Mouse (Mus musculus) stomach, embryonic 14.5 days (tissue): Measurements from ENCODE around the gene Aunip. TPM values are rescaled to one million over a fixed set of nuclear protein-coding genes. Genes with fewer than 3 reads are reported as not detected.
"Not testable (repeated sequence)": the region's sequence is repeated elsewhere in the genome, so short reads cannot be mapped to it uniquely, and the experiment has no call there.

Experiments used
- ATAC-seq: fragments of 200-750 bp; cut with Nextera tagmentation; 2 replicates; pipeline ENCODE4 v1.8.0; 2017; ENCODE audit warnings: low read depth, moderate TSS enrichment; ENCODE audit not compliant: insufficient number of reproducible peaks, insufficient read depth, low FRiP score
- H3K27ac ChIP-seq: fragments of 300-500 bp; sonication (generic); 2 replicates; pipeline ENCODE4 v1.5.1; 2014; ENCODE audit warnings: mild to moderate bottlenecking, low read length, moderate library complexity, mixed read lengths
- H3K27me3 ChIP-seq: fragments of 300-500 bp; sonication (generic); 2 replicates; pipeline ENCODE4 v1.6.1; 2014; ENCODE audit warnings: low read length, control low read depth, mixed read lengths; ENCODE audit not compliant: control insufficient read depth, insufficient read depth
- H3K36me3 ChIP-seq: fragments of 300-500 bp; sonication (generic); 2 replicates; pipeline ENCODE4 v1.6.1; 2014; ENCODE audit warnings: mild to moderate bottlenecking, control low read depth, low read length, moderate library complexity, mixed read lengths; ENCODE audit not compliant: control insufficient read depth, insufficient read depth
- H3K4me1 ChIP-seq: fragments of 300-500 bp; sonication (generic); 2 replicates; pipeline ENCODE4 v1.6.1; 2014; ENCODE audit warnings: low read length, control low read depth, mixed read lengths; ENCODE audit not compliant: control insufficient read depth, insufficient read depth
- H3K4me2 ChIP-seq: fragments of 300-500 bp; sonication (generic); replicated peaks from 2 replicates; pipeline ENCODE4 v1.6.1; 2014; ENCODE audit warnings: low read depth, low read length, control low read depth
- H3K4me3 ChIP-seq: fragments of 300-500 bp; sonication (generic); 2 replicates; pipeline ENCODE4 v1.5.1; 2014; ENCODE audit warnings: low read depth, low read length, control low read depth
- H3K9ac ChIP-seq: fragments of 300-500 bp; sonication (generic); replicated peaks from 2 replicates; pipeline ENCODE4 v1.6.1; 2014; ENCODE audit warnings: low read depth, mild to moderate bottlenecking, control low read depth, low read length, moderate library complexity, mixed read lengths
- H3K9me3 ChIP-seq: fragments of 300-500 bp; sonication (generic); 2 replicates; pipeline ENCODE4 v1.6.1; 2016; ENCODE audit warnings: low read depth, low read length, control low read depth; ENCODE audit not compliant: control insufficient read depth
- WGBS: fragments of 180-500 bp; shearing (Covaris S2); extraction: QIAGEN DNeasy Blood & Tissue Kit; methylation state at CpG from one replicate; pipeline ENCODE4 v1.1.7; 2014; 5-methylcytosine and 5-hydroxymethylcytosine counted together
- polyA plus RNA-seq: library from polyadenylated mRNA; unstranded; fragments of >200 nt; fragmentation: Nextera tagmentation; extraction: Ambion mirVana; gene quantifications from 2 replicates; pipeline ENCODE4 v1.2.1, GENCODE M21; 2014

The Aunip gene
- polyA plus RNA-seq, 1 experiment from 2014 or later, result 4.6 TPM

DNA sequence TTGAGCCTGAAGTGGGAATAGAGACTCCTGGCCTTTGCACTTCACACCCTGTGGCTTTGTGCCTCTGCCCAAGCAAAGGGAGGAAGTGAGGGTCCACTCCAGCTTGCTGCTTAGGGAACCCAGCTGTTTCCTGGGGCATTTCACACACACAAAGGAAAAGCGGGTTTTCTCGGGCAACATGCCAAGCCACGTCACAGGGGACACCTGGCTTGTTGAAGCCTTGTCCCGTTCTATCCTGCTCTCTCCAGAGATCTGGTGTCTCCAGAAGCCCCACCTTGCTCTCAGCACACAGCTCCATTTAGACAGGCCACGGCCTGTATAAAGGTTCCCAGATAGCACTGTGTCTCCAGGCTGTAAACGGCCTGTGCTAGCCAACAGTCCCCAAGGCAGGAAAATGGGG is 19.1 kb upstream of the Aunip start:
- Histone ChIP-seq H3K36me3 (no peaks in the 10 kb centered on the region), H3K27me3 (no peaks in the 10 kb centered on the region), H3K4me2 (no peak overlapping the region), H3K27ac (no peak overlapping the region), H3K4me1 (no peaks in the 10 kb centered on the region; the same call in 1 of the 2 replicates), H3K9ac (no peak overlapping the region), H3K9me3 (no peaks in the 10 kb centered on the region), H3K4me3 (no peak overlapping the region)
- WGBS, result 60% methylated on average over 6 of the region's 6 CpGs
- ATAC-seq, result 0 out of 2 replicates have a peak, but pooled peaks have one; percentile 5

DNA sequence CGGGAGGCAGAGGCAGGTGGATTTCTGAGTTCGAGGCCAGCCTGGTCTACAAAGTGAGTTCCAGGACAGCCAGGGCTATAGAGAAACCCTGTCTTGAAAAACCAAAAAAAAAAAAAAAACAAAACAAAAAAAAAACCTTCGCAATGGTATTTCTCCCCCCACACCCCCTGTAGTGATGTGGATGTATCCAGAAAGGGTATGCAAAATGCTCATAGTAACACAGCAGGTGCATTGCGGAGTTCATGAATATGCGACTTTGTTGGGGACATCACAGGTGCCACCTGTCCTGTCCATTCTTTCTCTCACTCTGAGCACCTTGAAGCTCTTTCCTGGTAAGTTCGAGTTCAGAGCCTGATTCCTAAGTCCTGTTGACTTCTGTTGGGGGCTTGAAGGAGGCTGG is 16.6 kb upstream of the Aunip start:
- not testable (repeated sequence) for ATAC-seq, H3K27ac ChIP-seq, H3K9ac ChIP-seq, H3K36me3 ChIP-seq, H3K9me3 ChIP-seq, H3K27me3 ChIP-seq, H3K4me2 ChIP-seq, H3K4me3 ChIP-seq
- WGBS, result 88% methylated on average over 6 of the region's 6 CpGs
- peaks cover 14% of the 10 kb centered on the region; the same call in 1 of the 2 replicates for H3K4me1 ChIP-seq

DNA sequence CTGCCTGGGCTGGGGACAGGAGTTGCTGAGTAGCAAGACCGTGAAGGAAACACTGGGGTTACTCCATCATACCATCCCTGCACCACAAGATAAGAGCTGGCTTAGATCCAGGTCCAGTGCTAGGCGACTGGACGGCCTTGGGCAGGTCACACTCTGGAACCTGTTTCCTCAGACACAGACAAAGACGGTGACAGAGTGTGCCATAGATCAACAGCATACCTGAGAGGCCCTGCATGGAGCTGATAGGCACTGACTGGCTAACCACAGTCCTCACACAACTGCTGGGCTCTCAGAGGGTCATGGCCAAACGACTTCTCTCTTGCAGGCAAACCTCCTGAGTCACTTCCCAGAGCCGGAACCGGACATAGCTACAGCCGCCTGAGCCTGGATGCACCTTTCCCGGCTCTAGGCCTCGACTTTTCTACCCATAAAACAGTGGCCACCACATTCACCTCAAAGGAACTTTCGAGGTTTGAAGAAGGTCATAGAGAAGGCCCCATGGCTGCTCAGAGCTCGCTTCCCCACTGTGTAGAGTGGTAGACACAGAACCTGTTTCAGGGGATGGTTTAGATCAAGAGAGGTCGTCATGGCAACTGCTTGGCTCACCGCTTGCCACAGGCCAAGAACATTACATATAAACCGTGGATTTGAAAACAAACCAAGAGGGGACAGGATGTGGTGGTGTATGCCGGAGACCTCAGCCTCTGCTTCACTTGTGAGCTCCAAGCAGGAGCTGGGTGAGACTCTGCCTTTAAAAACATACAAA is 15.8 kb upstream of the Aunip start:
- H3K4me2 ChIP-seq, result no peak overlapping the region
- WGBS, result 62% methylated on average over 16 of the region's 16 CpGs
- no peak overlapping the region for H3K9ac ChIP-seq
- 0 out of 2 replicates have a peak, but pooled peaks have one; percentile 31 for ATAC-seq
- H3K27ac ChIP-seq, result no peak overlapping the region
- no peaks in the 10 kb centered on the region for H3K36me3 ChIP-seq
- no peaks in the 10 kb centered on the region for H3K27me3 ChIP-seq
- no peaks in the 10 kb centered on the region for H3K9me3 ChIP-seq
- peaks cover 14% of the 10 kb centered on the region; the same call in 1 of the 2 replicates for H3K4me1 ChIP-seq
- no peak overlapping the region for H3K4me3 ChIP-seq

DNA sequence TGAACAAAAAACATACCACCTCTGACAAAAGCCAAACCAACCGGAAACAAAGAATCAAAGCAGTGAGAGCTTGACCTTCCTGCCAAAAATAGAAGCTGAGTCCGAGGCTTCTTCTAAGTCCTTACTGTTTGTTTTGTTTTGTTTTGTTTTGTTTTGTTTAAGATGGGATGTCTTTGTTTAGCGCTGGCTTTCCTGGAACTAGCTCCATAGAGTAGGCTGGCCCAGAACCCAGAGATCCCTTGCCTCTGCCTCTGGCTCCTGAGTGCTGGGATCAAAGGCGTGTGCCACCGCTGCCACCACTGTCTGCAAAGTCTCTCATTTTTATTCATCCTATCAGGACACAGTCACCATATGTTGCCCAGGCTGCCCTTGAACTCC is 15.3 kb upstream of the Aunip start:
- Histone ChIP-seq H3K4me2 (no peak overlapping the region), H3K9ac (no peak overlapping the region), H3K4me3 (no peak overlapping the region), H3K36me3 (no peaks in the 10 kb centered on the region), H3K27me3 (no peaks in the 10 kb centered on the region), H3K9me3 (no peaks in the 10 kb centered on the region), H3K27ac (no peak overlapping the region), H3K4me1 (peaks cover 14% of the 10 kb centered on the region; the same call in 1 of the 2 replicates)
- 71% methylated on average over 5 of the region's 5 CpGs for WGBS
- no peak for ATAC-seq

DNA sequence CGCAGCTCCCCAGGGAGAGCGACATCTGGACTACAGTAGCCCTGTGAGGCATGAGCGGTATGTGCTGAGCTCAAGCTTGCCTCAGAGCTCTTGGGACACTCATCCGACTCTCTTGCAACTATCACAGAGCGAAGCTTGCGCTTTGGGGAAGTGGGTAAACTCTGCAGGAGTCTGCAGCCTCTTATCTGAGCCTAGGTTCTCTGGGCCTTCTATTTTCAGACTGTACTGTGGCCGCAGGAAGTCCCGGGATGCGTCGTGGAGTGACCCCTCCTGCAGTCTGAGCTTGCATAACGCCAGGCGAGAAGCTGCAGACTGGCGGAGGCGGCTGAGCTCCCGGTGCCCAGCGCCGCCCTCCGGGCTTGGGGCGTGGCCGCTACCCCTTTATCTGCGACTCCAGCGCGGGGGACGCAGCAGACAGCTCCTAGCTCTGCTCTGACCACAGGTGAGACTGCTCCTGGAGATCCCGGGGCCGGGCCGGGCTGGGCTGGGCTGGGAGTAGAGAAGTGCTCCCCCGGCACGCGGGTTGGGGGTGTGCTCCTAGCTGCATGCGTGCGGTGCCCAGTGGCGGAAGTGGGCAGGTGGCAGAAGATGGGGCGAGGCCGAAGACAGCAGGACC is 14.1 kb upstream of the Aunip start, which contains the start of gene Paqr7:
Gene Paqr7, plus strand, starts transcription at position 103 of the 616 bp plus-strand sequence.
- H3K9ac ChIP-seq, result peak within 1 kb of the TSS; percentile 29; the same call in 1 of the 2 replicates
- no peaks in the 10 kb centered on the region for H3K27me3 ChIP-seq
- H3K36me3 ChIP-seq, result no peaks in the 10 kb centered on the region
- H3K27ac ChIP-seq, result peak within 1 kb of the TSS; percentile 21; the same call in 1 of the 2 replicates
- peak within 1 kb of the TSS; percentile 95 for H3K4me2 ChIP-seq
- ATAC-seq, result peak; percentile 71
- WGBS, result 5% methylated on average over 35 of the region's 35 CpGs
- no peaks in the 10 kb centered on the region for H3K9me3 ChIP-seq
- peak within 1 kb of the TSS; percentile 52 for H3K4me3 ChIP-seq
- H3K4me1 ChIP-seq, result peaks cover 14% of the 10 kb centered on the region; the same call in 1 of the 2 replicates

DNA sequence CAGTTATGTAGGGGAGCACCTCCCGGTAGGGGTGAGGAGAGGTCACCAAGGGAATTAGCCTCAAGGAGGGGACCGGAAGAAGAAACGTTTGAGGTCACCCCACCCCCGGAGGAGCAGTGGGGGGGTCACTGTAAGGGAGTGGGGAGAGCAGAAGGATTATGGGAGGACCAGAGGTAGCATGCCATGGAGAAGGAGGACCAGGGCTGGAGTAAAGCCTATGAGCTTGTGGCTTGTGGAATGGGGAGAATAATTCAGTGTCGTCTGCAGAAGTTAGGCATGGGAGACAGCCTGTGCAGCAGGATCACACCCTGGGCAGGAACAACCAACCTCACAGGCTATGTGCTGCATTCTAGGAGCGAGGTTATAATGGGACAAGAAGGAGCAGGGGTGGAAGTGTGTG is 13.6 kb upstream of the Aunip start:
- ATAC-seq, result peak; percentile 28; the same call in 1 of the 2 replicates
- peak overlapping the region; percentile 52 for H3K4me3 ChIP-seq
- WGBS, result 10% methylated on average over 6 of the region's 6 CpGs

DNA sequence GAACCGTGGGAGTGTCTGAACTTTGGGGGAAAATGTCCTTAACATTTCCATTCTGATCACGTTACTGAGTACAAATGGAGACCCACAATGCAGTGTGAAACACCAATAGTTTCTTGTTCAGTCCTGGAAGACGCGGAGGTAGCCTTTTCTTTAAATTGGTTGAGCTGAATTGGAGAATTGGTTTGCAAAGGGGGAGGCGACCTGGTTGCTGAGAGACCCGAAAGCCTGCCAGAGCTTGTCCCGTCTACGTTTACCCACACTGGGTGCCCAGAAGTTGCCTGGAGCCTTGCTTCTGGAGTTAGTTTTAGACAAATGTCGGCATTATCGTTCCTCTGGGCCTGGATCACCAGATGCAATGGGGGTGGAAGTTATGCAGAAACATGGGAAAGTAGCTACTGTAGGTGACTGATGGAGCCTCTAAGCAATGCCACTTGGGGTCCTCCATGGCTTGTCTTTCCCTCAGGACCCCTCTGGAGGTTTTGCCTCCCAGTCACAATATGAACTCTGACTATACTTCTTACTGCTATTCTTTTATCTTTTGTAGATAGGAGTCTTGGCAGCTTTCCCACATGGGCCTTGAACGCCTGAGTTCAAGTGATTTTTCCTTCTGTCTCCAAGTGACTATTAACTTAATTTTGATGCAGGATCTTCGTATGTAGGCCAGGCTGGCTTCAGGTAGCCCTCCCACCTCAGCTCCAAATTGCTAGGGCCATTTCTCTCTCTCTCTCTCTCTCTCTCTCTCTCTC is 12.6 kb upstream of the Aunip start:
- H3K27ac ChIP-seq, result no peak overlapping the region
- H3K4me2 ChIP-seq, result 0 out of 2 replicates have a peak overlapping the region, but pooled peaks have one; percentile 95
- no peaks in the 10 kb centered on the region for H3K9me3 ChIP-seq
- H3K27me3 ChIP-seq, result no peaks in the 10 kb centered on the region
- 73% methylated on average over 12 of the region's 12 CpGs for WGBS
- no peak for ATAC-seq
- H3K9ac ChIP-seq, result no peak overlapping the region
- no peaks in the 10 kb centered on the region for H3K36me3 ChIP-seq
- H3K4me3 ChIP-seq, result no peak overlapping the region
- H3K4me1 ChIP-seq, result peaks cover 14% of the 10 kb centered on the region; the same call in 1 of the 2 replicates

More for the DNA sequence above, 13.6 kb upstream of the Aunip start:
- H3K27me3 ChIP-seq, result no peaks in the 10 kb centered on the region
- H3K36me3 ChIP-seq, result no peaks in the 10 kb centered on the region
- no peak overlapping the region for H3K27ac ChIP-seq
- H3K9me3 ChIP-seq, result no peaks in the 10 kb centered on the region
- peak overlapping the region; percentile 95 for H3K4me2 ChIP-seq
- peak overlapping the region; percentile 29; the same call in 1 of the 2 replicates for H3K9ac ChIP-seq
- H3K4me1 ChIP-seq, result peaks cover 14% of the 10 kb centered on the region; the same call in 1 of the 2 replicates

DNA sequence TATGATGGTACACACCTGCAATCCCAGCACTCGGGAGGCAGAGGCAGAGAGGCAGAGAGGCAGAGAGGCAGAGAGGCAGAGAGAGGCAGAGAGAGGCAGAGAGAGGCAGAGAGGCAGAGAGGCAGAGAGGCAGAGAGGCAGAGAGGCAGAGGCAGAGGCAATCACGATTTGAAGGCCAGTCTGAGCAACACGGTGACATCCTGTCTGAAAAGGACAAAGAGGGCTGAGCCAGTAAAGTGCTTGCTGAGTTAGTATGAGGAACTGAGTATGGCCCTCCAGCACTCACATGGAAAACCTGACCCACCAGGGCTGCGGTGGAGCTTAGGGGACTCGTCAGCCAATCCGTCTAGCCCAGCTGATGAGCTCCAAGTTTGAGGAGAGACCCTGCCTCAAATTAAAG is 11.8 kb upstream of the Aunip start:
- not testable (repeated sequence) for H3K27ac ChIP-seq, ATAC-seq, H3K36me3 ChIP-seq, H3K9me3 ChIP-seq, H3K4me3 ChIP-seq, H3K4me2 ChIP-seq, H3K27me3 ChIP-seq, H3K9ac ChIP-seq
- 86% methylated on average over 6 of the region's 6 CpGs for WGBS
- H3K4me1 ChIP-seq, result peaks cover 14% of the 10 kb centered on the region; the same call in 1 of the 2 replicates
